Mouse (Mus musculus) urinary bladder, adult 2 months (tissue): Measurements from ENCODE around the gene Zbtb33. TPM values are rescaled to one million over a fixed set of nuclear protein-coding genes. Genes with fewer than 3 reads are reported as not detected.

ENCODE experiments used
- DNase-seq: peaks from one replicate; pipeline ENCODE4 v3.0.0; 2022; ENCODE audit warnings: low spot score
- polyA plus RNA-seq: library from polyadenylated mRNA; depleted of rRNA; stranded (reverse); fragments of >200 nt; gene quantifications from 2 replicates; pipeline ENCODE4 v1.2.3, GENCODE M21; 2012; rRNA removed

Zbtb33 gene
- 8.6 and 8.9 TPM in 2 replicates for polyA plus RNA-seq

DNA sequence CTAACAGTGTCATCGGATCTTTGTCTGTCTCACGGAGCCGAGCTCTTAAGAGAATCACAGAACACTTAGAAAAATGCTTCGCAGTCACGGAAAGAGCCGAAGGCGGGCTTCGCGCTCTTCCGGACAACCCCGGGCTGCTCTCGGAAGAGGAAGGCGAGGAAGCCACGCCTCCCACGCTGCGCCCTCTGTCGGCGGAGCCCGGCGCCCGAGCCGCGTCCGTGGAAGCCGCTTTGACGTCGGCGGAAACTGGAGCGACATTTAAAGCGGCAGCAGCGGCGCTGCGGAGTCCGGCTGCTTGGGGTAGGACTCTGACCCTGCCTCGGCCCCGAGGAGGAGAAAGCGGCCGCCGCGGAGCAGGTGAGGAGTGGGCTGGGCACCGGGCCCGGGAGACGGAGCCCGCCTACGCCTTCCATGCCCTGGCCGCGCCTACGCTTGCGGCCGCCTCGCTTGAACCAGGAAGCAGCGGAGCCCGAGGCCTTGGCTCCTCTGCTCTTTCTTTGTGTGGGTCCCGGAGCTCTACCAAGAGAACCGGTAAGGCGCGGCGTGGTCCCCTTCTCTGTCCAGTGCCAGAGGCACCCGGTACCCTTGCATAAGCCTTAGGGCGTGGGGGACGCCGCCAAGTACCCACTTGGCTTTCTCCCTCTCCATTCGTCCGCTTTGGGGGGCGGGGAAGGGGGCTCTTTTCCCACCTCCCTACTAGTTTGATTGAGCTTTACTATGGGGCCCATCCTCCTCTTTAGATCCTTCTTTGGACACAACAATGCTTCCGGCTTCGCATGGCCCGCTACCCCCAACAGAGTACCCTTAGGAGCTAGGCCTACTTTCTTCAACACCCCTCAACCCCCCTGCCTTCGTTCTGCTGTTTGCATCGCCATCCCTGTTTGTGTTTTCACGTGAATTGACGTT, at the start of gene Zbtb33:
Zbtb33 (plus strand) TSS at position 242 of the 906 bp plus-strand sequence.
- DNase-seq, result peak; percentile 71

- DNase-seq, result no peak
These were observed 30.5 kb upstream of the Zbtb33 start for GRCm38 (mm10) chrX:38159097-38159496.

DNA sequence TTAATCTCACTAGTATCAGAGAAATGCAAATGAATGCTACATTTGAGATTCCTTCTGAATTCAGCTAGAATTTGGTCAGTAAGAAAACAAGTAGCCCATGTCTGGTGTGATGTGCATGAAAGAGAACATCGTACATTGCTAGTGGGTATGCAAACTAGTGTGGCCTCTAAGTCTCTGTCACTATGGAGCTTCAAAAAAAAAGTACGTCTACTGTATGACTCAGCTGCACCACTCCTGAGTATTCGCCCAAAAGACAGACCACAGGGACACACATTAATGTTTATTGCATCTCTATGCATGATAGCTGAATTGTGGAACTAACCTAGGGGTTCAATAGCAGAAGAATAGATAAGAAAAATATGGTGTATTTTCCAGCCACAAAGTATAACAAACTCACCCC, 24.3 kb upstream of the Zbtb33 start:
- DNase-seq, result no peak

GRCm38 (mm10) chrX:38166064-38166463, 23.5 kb upstream of the Zbtb33 start:
- DNase-seq, result no peak

DNA sequence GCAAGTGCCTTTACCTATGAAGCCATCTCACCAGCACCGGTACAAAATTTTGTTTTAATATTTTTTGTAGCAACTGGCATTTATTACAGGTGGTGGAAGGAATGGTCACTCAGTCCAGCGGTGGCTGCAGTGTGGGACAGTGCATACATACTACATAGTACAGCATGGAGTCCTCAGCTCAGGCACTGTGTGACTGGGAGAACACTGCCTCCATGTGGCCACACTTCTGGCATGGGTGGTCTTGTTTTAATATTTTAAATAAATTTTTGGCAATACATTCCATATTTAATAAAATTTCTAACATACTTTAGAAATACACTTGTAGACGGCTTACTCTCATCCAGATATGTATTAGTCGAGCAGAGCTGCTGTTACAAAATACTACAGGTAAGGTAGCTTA, 23.0 kb upstream of the Zbtb33 start:
- DNase-seq, result no peak

GRCm38 (mm10) chrX:38179891-38180310, 9.7 kb upstream of the Zbtb33 start:
- peak; percentile 35 for DNase-seq

DNA sequence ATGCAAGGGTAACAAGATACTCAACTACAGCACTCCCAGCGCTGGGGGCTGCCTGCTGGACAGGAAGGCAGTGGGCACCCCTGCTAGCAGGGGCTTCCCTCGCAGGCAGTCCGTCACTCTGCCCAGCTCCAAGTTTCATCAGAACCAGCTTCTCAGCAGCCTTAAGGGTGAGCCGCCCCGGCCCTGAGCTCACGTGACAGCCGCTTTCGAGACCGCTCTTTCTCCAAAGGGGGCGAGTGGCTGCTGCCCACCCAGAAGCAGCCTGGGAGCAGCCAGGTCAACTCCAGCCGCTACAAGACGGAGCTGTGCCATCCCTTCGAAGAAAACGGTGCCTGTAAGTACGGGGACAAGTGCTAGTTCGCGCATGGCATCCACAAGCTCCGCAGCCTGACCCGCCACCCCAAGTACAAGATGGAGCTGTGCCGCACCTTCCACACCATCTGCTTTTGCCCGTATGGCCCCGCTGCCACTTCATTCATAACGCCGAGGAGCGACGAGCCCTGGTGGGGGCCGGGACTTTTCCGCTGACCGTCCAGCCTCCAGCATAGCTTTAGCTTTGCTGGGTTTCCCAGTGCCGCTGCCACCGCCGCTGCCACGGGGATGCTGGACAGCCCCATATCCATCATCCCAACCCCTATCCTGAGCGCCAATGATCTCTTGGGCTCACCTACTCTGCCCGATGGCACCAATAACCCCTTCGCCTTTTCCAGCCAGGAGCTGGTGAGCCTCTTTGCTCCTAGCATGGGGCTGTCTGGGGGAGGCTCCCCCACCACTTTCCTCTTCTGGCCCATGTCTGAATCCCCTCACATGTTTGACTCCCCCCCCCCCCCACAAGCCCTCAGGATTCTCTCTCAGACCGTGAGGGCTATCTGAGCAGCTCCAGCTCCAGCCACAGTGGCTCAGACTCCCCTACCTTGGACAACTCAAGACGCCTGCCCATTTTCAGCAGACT, 8.7 kb upstream of the Zbtb33 start:
- DNase-seq, result peak; percentile 26

DNA sequence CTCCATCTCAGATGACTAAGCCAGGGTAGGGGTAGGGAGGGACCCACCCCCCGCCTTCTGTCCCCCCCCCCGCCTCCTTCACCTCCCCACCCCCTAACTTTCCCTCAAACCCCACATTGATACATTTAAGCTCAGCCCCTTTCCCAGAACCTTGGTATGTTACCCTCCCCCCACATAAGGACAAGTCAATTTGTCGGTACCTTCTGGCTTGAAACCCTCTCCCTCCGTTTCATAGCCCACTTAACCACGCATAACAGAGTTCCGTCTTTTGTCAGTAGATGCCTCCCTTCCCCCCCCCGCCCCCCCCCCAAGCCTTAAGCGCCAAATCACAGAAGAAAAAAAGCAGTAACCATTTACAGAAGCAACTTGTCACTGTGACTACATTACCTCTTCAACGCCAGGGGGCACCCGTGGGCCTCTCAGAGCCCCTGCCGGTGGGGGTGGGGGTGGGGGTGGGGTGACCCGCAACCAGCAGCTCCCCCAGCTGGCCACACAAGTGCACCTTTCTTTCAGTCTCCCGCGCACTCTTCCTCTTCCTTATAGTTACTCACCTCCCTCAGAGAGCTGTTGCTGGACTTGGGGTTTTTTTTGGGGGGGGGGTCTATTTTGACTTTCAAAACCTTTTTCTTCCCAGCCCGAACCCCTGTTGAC, 7.9 kb upstream of the Zbtb33 start:
- peak; percentile 26 for DNase-seq

GRCm38 (mm10) chrX:38185520-38185919, 4.1 kb upstream of the Zbtb33 start:
- DNase-seq, result no peak

DNA sequence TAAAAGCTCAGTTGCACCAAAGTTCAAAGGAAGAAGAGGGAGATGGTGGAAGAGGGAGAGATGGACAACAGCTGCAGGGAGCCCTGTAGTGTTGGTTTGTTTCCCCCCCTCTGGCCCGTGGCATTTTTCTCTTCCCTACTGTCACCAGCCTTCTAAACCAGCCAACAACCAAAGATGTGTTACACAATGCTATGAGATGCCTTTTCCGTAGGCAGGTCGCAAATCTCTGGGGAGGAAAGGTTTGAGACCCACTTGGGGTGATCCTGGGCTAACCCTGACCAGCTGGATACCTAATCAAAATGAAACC, 818 bp downstream of the Zbtb33 start:
- DNase-seq, result no peak

GRCm38 (mm10) chrX:38201816-38202215, 12.2 kb downstream of the Zbtb33 start:
- DNase-seq, result no peak

DNA sequence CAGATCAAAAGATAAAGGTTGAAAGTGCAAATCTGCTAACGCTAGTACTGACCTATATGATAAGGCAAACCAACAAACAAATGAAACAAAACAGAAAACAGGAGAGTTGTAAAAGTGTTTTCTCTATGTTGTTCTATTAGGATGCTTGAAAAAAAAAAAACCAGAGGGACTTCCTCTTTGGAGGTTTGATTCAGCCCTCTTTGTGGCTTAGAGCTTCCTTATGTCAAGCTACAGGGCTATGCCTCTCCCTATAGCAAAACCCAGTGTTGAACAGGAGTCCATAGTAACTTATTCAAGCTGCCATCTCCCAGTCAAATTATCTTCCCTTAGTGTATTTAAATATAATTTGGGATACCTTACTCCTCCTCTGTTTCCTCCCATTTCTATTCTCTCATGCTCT, 17.8 kb downstream of the Zbtb33 start:
- no peak for DNase-seq

- no peak for DNase-seq
These were observed 27.5 kb downstream of the Zbtb33 start for GRCm38 (mm10) chrX:38216986-38217675.

GRCm38 (mm10) chrX:38217676-38217991, 28.0 kb downstream of the Zbtb33 start:
- DNase-seq, result no peak

- no peak for DNase-seq
These were observed 33.2 kb downstream of the Zbtb33 start for GRCm38 (mm10) chrX:38222757-38223156.

- no peak for DNase-seq
These were observed 40.3 kb downstream of the Zbtb33 start for GRCm38 (mm10) chrX:38229888-38230287.

DNA sequence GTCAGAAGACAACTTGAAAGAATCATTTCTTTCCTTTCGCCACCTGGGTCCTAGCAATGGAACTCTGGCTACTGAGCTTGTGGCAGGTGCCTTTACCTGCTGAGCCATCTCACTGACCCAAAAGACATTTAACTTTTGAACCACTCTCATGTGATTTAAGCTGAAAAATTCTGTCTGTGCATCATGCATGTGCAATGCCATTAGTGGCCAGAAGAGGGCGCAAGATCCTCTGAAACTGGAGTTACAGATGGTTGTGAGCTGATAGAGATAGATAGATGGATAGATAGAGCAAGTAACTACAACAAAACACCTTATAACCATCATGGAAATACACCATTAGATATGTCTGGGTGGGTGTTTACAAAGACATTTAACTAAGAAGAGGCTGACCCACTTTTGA, 48.1 kb downstream of the Zbtb33 start:
- DNase-seq, result no peak
